Comparison of ENCODE assay signal across 8 mouse cellular contexts in genomic region chr8:84039050-84039449, GRCm38 (mm10).
DNase-seq lines count a peak whose midpoint lies in the region; ATAC-seq lines count a peak whose summit lies in the region.

No protein-coding gene starts in this region.

- peak; percentile 56 for ATAC-seq in frontal cortex, adult (ENCODE audit: low TSS enrichment)

- peak; percentile 60 for DNase-seq in ovary, postnatal 10 days (ENCODE audit: low spot score)
- DNase-seq in ovary, adult 18-20 months (ENCODE audit: low spot score) = no peak
- DNase-seq in cerebellum, adult 18-20 months = peak; percentile 69 to 78
- peak; percentile 87 for DNase-seq in kidney, postnatal 10 days
- DNase-seq in lung, adult 18-20 months = peak; percentile 60 to 71
- DNase-seq in ovary, postnatal 36 days (ENCODE audit: low spot score) = peak; percentile 56
- peak; percentile 67 to 88 for DNase-seq in thymus, postnatal 10 days (ENCODE audit: low spot score in 2 of 2)
